Mouse (Mus musculus) midbrain, embryonic 13.5 days (tissue): ENCODE results near the gene Mrpl14. TPM values are rescaled to one million over a fixed set of nuclear protein-coding genes. Genes with fewer than 3 reads are reported as not detected.

Source experiments
- ATAC-seq: fragments of 200-750 bp; cut with Nextera tagmentation; 2 replicates; pipeline ENCODE4 v1.8.0; 2017; ENCODE audit warnings: mild to moderate bottlenecking, moderate TSS enrichment, moderate library complexity
- H3K27ac ChIP-seq: fragments of 300-500 bp; sonication (generic); 2 replicates; pipeline ENCODE4 v1.5.1; 2015; ENCODE audit warnings: inconsistent platforms, mild to moderate bottlenecking, moderate library complexity
- H3K27me3 ChIP-seq: fragments of 300-500 bp; sonication (generic); 2 replicates; pipeline ENCODE4 v1.6.1; 2015; ENCODE audit warnings: mild to moderate bottlenecking, inconsistent platforms
- H3K36me3 ChIP-seq: fragments of 300-500 bp; sonication (generic); 2 replicates; pipeline ENCODE4 v1.6.1; 2015; ENCODE audit warnings: mild to moderate bottlenecking, inconsistent platforms
- H3K4me1 ChIP-seq: fragments of 300-500 bp; sonication (generic); replicated peaks from 2 replicates; pipeline ENCODE4 v1.6.1; 2015; ENCODE audit warnings: inconsistent platforms
- H3K4me2 ChIP-seq: fragments of 300-500 bp; sonication (generic); replicated peaks from 2 replicates; pipeline ENCODE4 v1.6.1; 2015; ENCODE audit warnings: moderate library complexity, mild to moderate bottlenecking, inconsistent platforms
- H3K4me3 ChIP-seq: fragments of 300-500 bp; sonication (generic); replicated peaks from 2 replicates; pipeline ENCODE4 v1.5.1; 2015; ENCODE audit warnings: mild to moderate bottlenecking, inconsistent platforms
- H3K9ac ChIP-seq: fragments of 300-500 bp; sonication (generic); replicated peaks from 2 replicates; pipeline ENCODE4 v1.6.1; 2015; ENCODE audit warnings: mild to moderate bottlenecking, inconsistent platforms
- H3K9me3 ChIP-seq: fragments of 300-500 bp; sonication (generic); 2 replicates; pipeline ENCODE4 v1.6.1; 2016; ENCODE audit warnings: mild to moderate bottlenecking, inconsistent platforms
- WGBS: fragments of 180-500 bp; shearing (Covaris S2); methylation state at CpG from one replicate; pipeline ENCODE4 v1.1.7; 2015; 5-methylcytosine and 5-hydroxymethylcytosine counted together
- polyA plus RNA-seq: library from polyadenylated mRNA; unstranded; fragments of >200 nt; fragmentation: Nextera tagmentation; extraction: Ambion mirVana; gene quantifications from 2 replicates; pipeline ENCODE4 v1.2.1, GENCODE M21; 2015

Mrpl14 gene
- polyA plus RNA-seq, 1 experiment from 2014 or later = 121 TPM

GRCm38 (mm10) chr17:45742371-45743147 is 56.4 kb downstream of the Mrpl14 start:
- ATAC-seq = no peak
- H3K9me3 ChIP-seq = no peaks in the 10 kb centered on the region
- no peak overlapping the region for H3K9ac ChIP-seq
- H3K27ac ChIP-seq = no peak overlapping the region
- H3K27me3 ChIP-seq = no peaks in the 10 kb centered on the region
- no peaks in the 10 kb centered on the region for H3K36me3 ChIP-seq
- no peaks in the 10 kb centered on the region; the same call in 1 of the 2 replicates for H3K4me1 ChIP-seq
- H3K4me3 ChIP-seq = no peak overlapping the region
- 62% methylated on average over 13 of the region's 13 CpGs for WGBS
- H3K4me2 ChIP-seq = no peak overlapping the region

GRCm38 (mm10) chr17:45745629-45746028 is 59.5 kb downstream of the Mrpl14 start:
- Histone ChIP-seq H3K27me3 (no peaks in the 10 kb centered on the region), H3K9ac (no peak overlapping the region), H3K4me3 (no peak overlapping the region), H3K36me3 (no peaks in the 10 kb centered on the region), H3K9me3 (no peaks in the 10 kb centered on the region), H3K4me1 (0 out of 2 replicates have a peak, but pooled peaks cover 3% of the 10 kb centered on the region), H3K4me2 (no peak overlapping the region), H3K27ac (no peak overlapping the region)
- ATAC-seq = no peak
- WGBS = 98% methylated on average over 2 of the region's 2 CpGs

- H3K9me3 ChIP-seq = no peaks in the 10 kb centered on the region; the same call in 1 of the 2 replicates
- 71% methylated on average over 12 of the region's 12 CpGs for WGBS
- no peaks in the 10 kb centered on the region for H3K27me3 ChIP-seq
- H3K27ac ChIP-seq = no peak overlapping the region
- H3K36me3 ChIP-seq = no peaks in the 10 kb centered on the region
- no peak overlapping the region for H3K4me2 ChIP-seq
- no peak overlapping the region for H3K4me3 ChIP-seq
- H3K4me1 ChIP-seq = 0 out of 2 replicates have a peak, but pooled peaks cover 3% of the 10 kb centered on the region
- ATAC-seq = no peak
- no peak overlapping the region for H3K9ac ChIP-seq
Observed at GRCm38 (mm10) chr17:45746755-45747154, 60.6 kb downstream of the Mrpl14 start.

- Histone ChIP-seq H3K27me3 (no peaks in the 10 kb centered on the region), H3K9ac (no peak overlapping the region), H3K27ac (no peak overlapping the region), H3K36me3 (no peaks in the 10 kb centered on the region), H3K4me2 (no peak overlapping the region), H3K9me3 (no peaks in the 10 kb centered on the region; the same call in 1 of the 2 replicates), H3K4me3 (no peak overlapping the region), H3K4me1 (0 out of 2 replicates have a peak, but pooled peaks cover 3% of the 10 kb centered on the region)
- no peak for ATAC-seq
- 94% methylated on average over 4 of the region's 4 CpGs for WGBS
Observed at GRCm38 (mm10) chr17:45747293-45747692, 61.2 kb downstream of the Mrpl14 start.

Other genes starting within 250 kb of the Mrpl14 start
- 1.4 TPM in 2 replicates for gene Spats1, start 210.9 kb upstream of the Mrpl14 start, polyA plus RNA-seq
- gene Aars2, start 179.5 kb upstream of the Mrpl14 start, polyA plus RNA-seq = 17.6 and 19.4 TPM in 2 replicates
- gene Tcte1, start 162.9 kb upstream of the Mrpl14 start, polyA plus RNA-seq = 2.6 and 2.7 TPM in 2 replicates
- gene Tmem151b, start 136.6 kb upstream of the Mrpl14 start, polyA plus RNA-seq = 23.5 and 25.5 TPM in 2 replicates
- gene Nfkbie, start 130.6 kb upstream of the Mrpl14 start, polyA plus RNA-seq = 5.2 and 7.1 TPM in 2 replicates
- 89.2 and 95.3 TPM in 2 replicates for gene Slc35b2, start 122.4 kb upstream of the Mrpl14 start, polyA plus RNA-seq
- gene Hsp90ab1, start 113.1 kb upstream of the Mrpl14 start, polyA plus RNA-seq = 1,587 and 1,677 TPM in 2 replicates
- 29.7 and 30.4 TPM in 2 replicates for gene Slc29a1, start 86.7 kb upstream of the Mrpl14 start, polyA plus RNA-seq
- gene Mymx, start 84.2 kb upstream of the Mrpl14 start, polyA plus RNA-seq = not detected in 2 replicates
- gene Capn11, start 27.0 kb upstream of the Mrpl14 start, polyA plus RNA-seq = 0.52 and 0.92 TPM in 2 replicates
- 124 and 133 TPM in 2 replicates for gene Tmem63b, start 583 bp downstream of the Mrpl14 start, polyA plus RNA-seq
- not detected in 2 replicates for gene 1600014C23Rik, start 47.5 kb downstream of the Mrpl14 start, polyA plus RNA-seq